Mouse (Mus musculus) lung, postnatal 0 days (tissue): ENCODE measurements around the gene Atg4a-ps.

Experiments used
- CTCF ChIP-seq: IDR thresholded peaks from 2 replicates; pipeline ENCODE4 v1.5.1; 2016; ENCODE audit warnings: antibody characterized with exemption, mild to moderate bottlenecking
- EP300 ChIP-seq: IDR thresholded peaks from 2 replicates; pipeline ENCODE4 v1.6.1; 2016; ENCODE audit warnings: antibody characterized with exemption, mild to moderate bottlenecking, control low read depth

DNA sequence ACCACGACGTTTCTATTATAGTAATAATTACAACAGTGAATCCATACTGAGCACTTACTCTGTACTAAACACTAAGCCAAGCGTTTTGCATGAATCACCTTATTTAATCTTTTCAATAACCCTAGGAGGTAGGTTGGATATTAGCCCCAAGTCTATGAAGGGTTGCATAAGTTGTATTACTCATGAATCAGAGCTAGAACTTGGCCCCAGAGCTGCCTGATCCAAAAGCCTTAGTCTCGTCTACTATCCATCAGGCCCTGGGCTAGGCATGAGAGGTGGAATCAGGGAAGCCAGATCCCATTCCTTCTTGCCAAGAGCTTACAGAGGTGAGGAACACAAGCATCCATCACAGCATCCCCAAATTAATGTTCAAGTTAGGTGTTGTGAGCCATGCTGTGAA is 30.2 kb downstream of the Atg4a-ps start:
- TF ChIP-seq CTCF, result no peak
- no peak for TF ChIP-seq EP300
